Mouse (Mus musculus) C2C12 (cell line): ENCODE data around the gene Mvb12a.

Experiments used
- CEBPB ChIP-seq: IDR thresholded peaks from one replicate; pipeline ENCODE4 v1.6.1; 2011; ENCODE audit warnings: low read depth, mild to moderate bottlenecking, control low read depth, moderate library complexity
- CTCF ChIP-seq: IDR thresholded peaks from one replicate; pipeline ENCODE4 v1.5.1; 2011; ENCODE audit not compliant: control insufficient read depth, insufficient read depth, insufficient read length
- FOSL1 ChIP-seq: IDR thresholded peaks from one replicate; pipeline ENCODE4 v1.8.0; 2011; ENCODE audit warnings: mild to moderate bottlenecking, low read length; ENCODE audit not compliant: poor library complexity, insufficient read depth, severe bottlenecking
- MAX ChIP-seq: IDR thresholded peaks from one replicate; pipeline ENCODE4 v1.6.1; 2011; ENCODE audit warnings: mild to moderate bottlenecking, control low read depth
- MYOD1 ChIP-seq: IDR thresholded peaks from one replicate; pipeline ENCODE4 v1.6.1; 2011; ENCODE audit warnings: low read depth; ENCODE audit not compliant: control insufficient read depth, insufficient read length
- MYOG ChIP-seq: IDR thresholded peaks from one replicate; pipeline ENCODE4 v1.6.1; 2011; ENCODE audit not compliant: control insufficient read depth, insufficient read length; ENCODE audit errors: extremely low read depth
- USF1 ChIP-seq: IDR thresholded peaks from one replicate; pipeline ENCODE4 v1.6.1; 2011; ENCODE audit warnings: low read depth, mild to moderate bottlenecking, control low read depth, moderate library complexity

DNA sequence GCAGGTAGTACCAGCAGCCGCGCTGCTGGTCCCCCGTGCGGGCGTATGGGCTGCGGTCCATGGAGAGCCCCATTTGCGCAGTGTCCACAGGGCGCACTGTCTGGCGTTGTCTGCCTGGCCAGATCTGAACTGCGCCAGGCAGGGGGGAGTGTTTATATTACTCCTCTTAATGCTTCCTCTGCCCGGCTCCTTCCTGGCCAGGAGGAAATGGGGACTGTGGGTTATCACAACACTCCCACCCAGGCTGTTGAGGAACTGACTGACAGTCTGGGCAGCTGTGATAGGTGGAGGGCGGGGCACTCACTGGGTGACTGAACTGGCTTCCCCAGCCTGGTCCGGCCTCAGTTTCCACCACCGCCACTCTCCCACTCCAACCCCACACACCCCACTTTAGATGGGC lies 31.1 kb upstream of the Mvb12a start, which contains the start of gene Plvap:
- no peak for TF ChIP-seq CTCF
- no peak for TF ChIP-seq MAX
- TF ChIP-seq CEBPB, result no peak
- TF ChIP-seq MYOD1, result no peak
- TF ChIP-seq USF1, result no peak
- TF ChIP-seq MYOG, result no peak
- TF ChIP-seq FOSL1, result no peak
